Mouse (Mus musculus) heart, embryonic 10.5 days (tissue): ENCODE results near the gene Irf1. TPM values are rescaled to one million over a fixed set of nuclear protein-coding genes. Genes with fewer than 3 reads are reported as not detected.

Source experiments
- DNase-seq: peaks from one replicate; pipeline ENCODE4 v3.0.0-alpha.2; 2017; ENCODE audit warnings: low spot score
- H3K27ac ChIP-seq: fragments of 300-500 bp; sonication (generic); 2 replicates; pipeline ENCODE4 v1.5.1; 2016; ENCODE audit warnings: mild to moderate bottlenecking
- H3K27me3 ChIP-seq: fragments of 300-500 bp; sonication (generic); 2 replicates; pipeline ENCODE4 v1.6.1; 2016; ENCODE audit warnings: mild to moderate bottlenecking; ENCODE audit not compliant: poor library complexity, insufficient read depth, severe bottlenecking
- H3K36me3 ChIP-seq: fragments of 300-500 bp; sonication (generic); 2 replicates; pipeline ENCODE4 v1.6.1; 2016; ENCODE audit warnings: mild to moderate bottlenecking, moderate library complexity
- H3K4me1 ChIP-seq: fragments of 300-500 bp; sonication (generic); 2 replicates; pipeline ENCODE4 v1.6.1; 2016; ENCODE audit warnings: mild to moderate bottlenecking
- H3K4me3 ChIP-seq: fragments of 300-500 bp; sonication (generic); 2 replicates; pipeline ENCODE4 v1.5.1; 2016; ENCODE audit warnings: mild to moderate bottlenecking, moderate library complexity
- H3K9me3 ChIP-seq: fragments of 300-500 bp; sonication (generic); 2 replicates; pipeline ENCODE4 v1.6.1; 2016; ENCODE audit warnings: mild to moderate bottlenecking, moderate library complexity
- WGBS: fragments of 180-500 bp; shearing (Covaris S2); methylation state at CpG from one replicate; pipeline ENCODE4 v1.1.7; 2016; 5-methylcytosine and 5-hydroxymethylcytosine counted together
- polyA plus RNA-seq: library from polyadenylated mRNA; unstranded; fragments of >200 nt; fragmentation: Nextera tagmentation; extraction: Ambion mirVana; gene quantifications from 2 replicates; pipeline ENCODE4 v1.2.1, GENCODE M21; 2016

The Irf1 gene
- polyA plus RNA-seq, 1 experiment from 2014 or later = 7.9 TPM

- H3K27ac ChIP-seq = no peak overlapping the region
- no peak for DNase-seq
- peaks cover 31% of the 10 kb centered on the region for H3K36me3 ChIP-seq
- 0 out of 2 replicates have a peak, but pooled peaks cover 9% of the 10 kb centered on the region for H3K27me3 ChIP-seq
- WGBS = 75% methylated on average over 5 of the region's 5 CpGs
- H3K4me3 ChIP-seq = no peak overlapping the region
- H3K4me1 ChIP-seq = peaks cover 10% of the 10 kb centered on the region
- no peaks in the 10 kb centered on the region for H3K9me3 ChIP-seq
Measured at GRCm38 (mm10) chr11:53778455-53778854, 8.6 kb downstream of the Irf1 start.

- H3K27ac ChIP-seq = no peak overlapping the region
- no peaks in the 10 kb centered on the region for H3K9me3 ChIP-seq
- H3K27me3 ChIP-seq = no peaks in the 10 kb centered on the region
- no peak overlapping the region for H3K4me3 ChIP-seq
- H3K4me1 ChIP-seq = peaks cover 16% of the 10 kb centered on the region
- DNase-seq = no peak
- WGBS = 73% methylated on average over 2 of the region's 2 CpGs
- H3K36me3 ChIP-seq = peaks cover 17% of the 10 kb centered on the region
Measured at GRCm38 (mm10) chr11:53779808-53780207, 10.0 kb downstream of the Irf1 start.

GRCm38 (mm10) chr11:53780262-53780661 is 10.4 kb downstream of the Irf1 start:
- Histone ChIP-seq H3K4me3 (no peak overlapping the region), H3K4me1 (peaks cover 16% of the 10 kb centered on the region), H3K9me3 (no peaks in the 10 kb centered on the region), H3K36me3 (peaks cover 17% of the 10 kb centered on the region), H3K27me3 (no peaks in the 10 kb centered on the region), H3K27ac (no peak overlapping the region)
- no peak for DNase-seq
- WGBS = 38% methylated on average over 3 of the region's 3 CpGs

GRCm38 (mm10) chr11:53781201-53781775 is 11.5 kb downstream of the Irf1 start:
- H3K36me3 ChIP-seq = peaks cover 8% of the 10 kb centered on the region
- no peak overlapping the region for H3K27ac ChIP-seq
- 82% methylated on average over 4 of the region's 4 CpGs for WGBS
- no peak for DNase-seq
- no peaks in the 10 kb centered on the region for H3K9me3 ChIP-seq
- peaks cover 16% of the 10 kb centered on the region for H3K4me1 ChIP-seq
- no peak overlapping the region for H3K4me3 ChIP-seq
- H3K27me3 ChIP-seq = no peaks in the 10 kb centered on the region

- Histone ChIP-seq H3K36me3 (peaks cover 1% of the 10 kb centered on the region; the same call in 1 of the 2 replicates), H3K4me1 (peaks cover 16% of the 10 kb centered on the region), H3K27me3 (no peaks in the 10 kb centered on the region), H3K4me3 (no peak overlapping the region), H3K27ac (no peak overlapping the region), H3K9me3 (no peaks in the 10 kb centered on the region)
- DNase-seq = no peak
- WGBS = 87% methylated on average over 7 of the region's 7 CpGs
Measured at GRCm38 (mm10) chr11:53781964-53782363, 12.2 kb downstream of the Irf1 start.

- DNase-seq = no peak
Measured at GRCm38 (mm10) chr11:53783288-53783687, 13.5 kb downstream of the Irf1 start.

GRCm38 (mm10) chr11:53785311-53785936 is 15.6 kb downstream of the Irf1 start:
- WGBS = 74% methylated on average over 3 of the region's 3 CpGs
- no peaks in the 10 kb centered on the region for H3K36me3 ChIP-seq
- no peaks in the 10 kb centered on the region for H3K9me3 ChIP-seq
- H3K27me3 ChIP-seq = no peaks in the 10 kb centered on the region
- DNase-seq = no peak
- H3K27ac ChIP-seq = no peak overlapping the region
- H3K4me1 ChIP-seq = peaks cover 26% of the 10 kb centered on the region
- no peak overlapping the region for H3K4me3 ChIP-seq

More at GRCm38 (mm10) chr11:53783288-53783687, 13.5 kb downstream of the Irf1 start:
- Histone ChIP-seq H3K27ac (no peak overlapping the region), H3K4me3 (no peak overlapping the region), H3K4me1 (peaks cover 18% of the 10 kb centered on the region), H3K36me3 (no peaks in the 10 kb centered on the region), H3K27me3 (no peaks in the 10 kb centered on the region), H3K9me3 (no peaks in the 10 kb centered on the region)
- WGBS = 84% methylated on average over 9 of the region's 9 CpGs

GRCm38 (mm10) chr11:53786058-53787031 is 16.5 kb downstream of the Irf1 start:
- no peak for DNase-seq
- Histone ChIP-seq H3K36me3 (no peaks in the 10 kb centered on the region), H3K27me3 (no peaks in the 10 kb centered on the region), H3K4me1 (peaks cover 22% of the 10 kb centered on the region), H3K27ac (no peak overlapping the region), H3K9me3 (no peaks in the 10 kb centered on the region), H3K4me3 (no peak overlapping the region)
- 75% methylated on average over 13 of the region's 13 CpGs for WGBS

GRCm38 (mm10) chr11:53788196-53788595 is 18.4 kb downstream of the Irf1 start:
- Histone ChIP-seq H3K27me3 (no peaks in the 10 kb centered on the region), H3K27ac (no peak overlapping the region), H3K9me3 (peaks cover 3% of the 10 kb centered on the region; the same call in 1 of the 2 replicates), H3K4me3 (no peak overlapping the region), H3K4me1 (peaks cover 20% of the 10 kb centered on the region), H3K36me3 (no peaks in the 10 kb centered on the region)
- 85% methylated on average over 8 of the region's 8 CpGs for WGBS
- DNase-seq = no peak

- WGBS = 55% methylated on average over 3 of the region's 3 CpGs
- Histone ChIP-seq H3K9me3 (peaks cover 3% of the 10 kb centered on the region; the same call in 1 of the 2 replicates), H3K36me3 (no peaks in the 10 kb centered on the region), H3K27ac (no peak overlapping the region), H3K27me3 (no peaks in the 10 kb centered on the region), H3K4me1 (peaks cover 20% of the 10 kb centered on the region), H3K4me3 (no peak overlapping the region)
- DNase-seq = no peak
Measured at GRCm38 (mm10) chr11:53789277-53789676, 19.5 kb downstream of the Irf1 start.

- Histone ChIP-seq H3K36me3 (no peaks in the 10 kb centered on the region), H3K4me3 (no peak overlapping the region), H3K4me1 (peaks cover 47% of the 10 kb centered on the region), H3K9me3 (peaks cover 3% of the 10 kb centered on the region; the same call in 1 of the 2 replicates), H3K27me3 (no peaks in the 10 kb centered on the region), H3K27ac (no peak overlapping the region)
- WGBS = 72% methylated on average over 3 of the region's 3 CpGs
- DNase-seq = no peak
Measured at GRCm38 (mm10) chr11:53792986-53793385, 23.2 kb downstream of the Irf1 start.

GRCm38 (mm10) chr11:53794015-53794414 is 24.2 kb downstream of the Irf1 start:
- Histone ChIP-seq H3K4me1 (peaks cover 44% of the 10 kb centered on the region), H3K27me3 (no peaks in the 10 kb centered on the region), H3K9me3 (peaks cover 3% of the 10 kb centered on the region; the same call in 1 of the 2 replicates), H3K4me3 (no peak overlapping the region), H3K36me3 (no peaks in the 10 kb centered on the region), H3K27ac (peak overlapping the region; percentile 83)
- no peak for DNase-seq
- whole genome bisulfite sequencing = 59% methylated on average over 3 of the region's 3 CpGs
